Mouse (Mus musculus) embryonic facial prominence, embryonic 15.5 days (tissue): Measurements from ENCODE around the gene Fbxo44. TPM values are rescaled to one million over a fixed set of nuclear protein-coding genes. Genes with fewer than 3 reads are reported as not detected.

Experiments used
- ATAC-seq: fragments of 200-750 bp; cut with Nextera tagmentation; 2 replicates; pipeline ENCODE4 v1.8.0; 2017; ENCODE audit warnings: low read depth, moderate TSS enrichment; ENCODE audit not compliant: insufficient number of reproducible peaks, low FRiP score, low TSS enrichment
- H3K27ac ChIP-seq: fragments of 300-500 bp; sonication (generic); replicated peaks from 2 replicates; pipeline ENCODE4 v1.5.1; 2015; ENCODE audit warnings: mild to moderate bottlenecking, inconsistent platforms
- H3K27me3 ChIP-seq: fragments of 300-500 bp; sonication (generic); 2 replicates; pipeline ENCODE4 v1.6.1; 2015; ENCODE audit warnings: inconsistent platforms
- H3K36me3 ChIP-seq: fragments of 300-500 bp; sonication (generic); 2 replicates; pipeline ENCODE4 v1.6.1; 2015; ENCODE audit warnings: mild to moderate bottlenecking, inconsistent platforms
- H3K4me1 ChIP-seq: fragments of 300-500 bp; sonication (generic); 2 replicates; pipeline ENCODE4 v1.6.1; 2015; ENCODE audit warnings: inconsistent platforms
- H3K4me2 ChIP-seq: fragments of 300-500 bp; sonication (generic); replicated peaks from 2 replicates; pipeline ENCODE4 v1.6.1; 2015; ENCODE audit warnings: mild to moderate bottlenecking, inconsistent platforms
- H3K4me3 ChIP-seq: fragments of 300-500 bp; sonication (generic); replicated peaks from 2 replicates; pipeline ENCODE4 v1.5.1; 2015; ENCODE audit warnings: mild to moderate bottlenecking, inconsistent platforms
- H3K9ac ChIP-seq: fragments of 300-500 bp; sonication (generic); 2 replicates; pipeline ENCODE4 v1.6.1; 2015; ENCODE audit warnings: inconsistent platforms
- H3K9me3 ChIP-seq: fragments of 300-500 bp; sonication (generic); replicated peaks from 2 replicates; pipeline ENCODE4 v1.6.1; 2016; ENCODE audit warnings: inconsistent platforms
- WGBS: fragments of 180-500 bp; shearing (Covaris S2); methylation state at CpG from one replicate; pipeline ENCODE4 v1.1.7; 2015; 5-methylcytosine and 5-hydroxymethylcytosine counted together
- polyA plus RNA-seq: library from polyadenylated mRNA; unstranded; fragments of >200 nt; fragmentation: Nextera tagmentation; extraction: Ambion mirVana; gene quantifications from 2 replicates; pipeline ENCODE4 v1.2.1, GENCODE M21; 2015

Gene Fbxo44
- polyA plus RNA-seq, 1 experiment from 2014 or later, result 9.2 TPM

- Histone ChIP-seq H3K9ac (no peak overlapping the region), H3K9me3 (no peaks in the 10 kb centered on the region), H3K4me3 (peak overlapping the region; percentile 37), H3K4me1 (peaks cover 42% of the 10 kb centered on the region), H3K27ac (no peak overlapping the region), H3K36me3 (no peaks in the 10 kb centered on the region), H3K27me3 (peaks cover 76% of the 10 kb centered on the region), H3K4me2 (peak overlapping the region; percentile 61)
- WGBS, result 2% methylated on average over 16 of the region's 16 CpGs
- no peak for ATAC-seq
Observed at GRCm38 (mm10) chr4:148164461-148164860, 4.2 kb upstream of the Fbxo44 start.

DNA sequence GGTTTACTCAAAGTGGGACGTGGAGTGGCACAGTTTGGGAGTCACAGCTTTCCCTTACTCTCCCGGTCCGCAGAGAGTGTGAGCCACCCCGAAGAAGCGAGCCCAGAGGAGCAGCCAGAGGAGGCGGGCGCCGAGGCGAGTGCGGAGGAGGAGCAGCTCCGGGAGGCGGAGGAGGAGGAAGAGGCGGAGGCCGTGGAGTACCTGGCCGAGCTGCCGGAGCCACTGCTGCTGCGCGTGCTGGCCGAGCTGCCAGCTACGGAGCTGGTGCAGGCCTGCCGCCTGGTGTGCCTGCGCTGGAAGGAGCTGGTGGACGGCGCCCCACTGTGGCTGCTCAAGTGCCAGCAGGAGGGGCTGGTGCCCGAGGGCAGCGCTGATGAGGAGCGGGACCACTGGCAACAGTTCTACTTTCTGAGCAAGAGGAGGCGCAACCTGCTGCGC is 3.7 kb upstream of the Fbxo44 start:
- ATAC-seq, result peak; percentile 31; the same call in 1 of the 2 replicates
- Histone ChIP-seq H3K4me2 (peak overlapping the region; percentile 61), H3K9me3 (no peaks in the 10 kb centered on the region), H3K4me3 (peak overlapping the region; percentile 37), H3K4me1 (peaks cover 45% of the 10 kb centered on the region), H3K27me3 (peaks cover 74% of the 10 kb centered on the region), H3K9ac (no peak overlapping the region), H3K27ac (no peak overlapping the region), H3K36me3 (no peaks in the 10 kb centered on the region)
- WGBS, result 1% methylated on average over 27 of the region's 29 CpGs

GRCm38 (mm10) chr4:148159544-148160435 is 492 bp downstream of the Fbxo44 start:
- ATAC-seq, result peak; percentile 87
- no peaks in the 10 kb centered on the region for H3K9me3 ChIP-seq
- H3K27me3 ChIP-seq, result peaks cover 46% of the 10 kb centered on the region
- H3K4me1 ChIP-seq, result peaks cover 38% of the 10 kb centered on the region
- H3K4me2 ChIP-seq, result peak overlapping the region; percentile 98
- peak overlapping the region; percentile 64 for H3K4me3 ChIP-seq
- WGBS, result under 1% methylated on average over 48 of the region's 55 CpGs
- H3K36me3 ChIP-seq, result 0 out of 2 replicates have a peak, but pooled peaks cover 8% of the 10 kb centered on the region
- H3K27ac ChIP-seq, result 0 out of 2 replicates have a peak overlapping the region, but pooled peaks have one; percentile 39
- peak overlapping the region; percentile 45; the same call in 1 of the 2 replicates for H3K9ac ChIP-seq

DNA sequence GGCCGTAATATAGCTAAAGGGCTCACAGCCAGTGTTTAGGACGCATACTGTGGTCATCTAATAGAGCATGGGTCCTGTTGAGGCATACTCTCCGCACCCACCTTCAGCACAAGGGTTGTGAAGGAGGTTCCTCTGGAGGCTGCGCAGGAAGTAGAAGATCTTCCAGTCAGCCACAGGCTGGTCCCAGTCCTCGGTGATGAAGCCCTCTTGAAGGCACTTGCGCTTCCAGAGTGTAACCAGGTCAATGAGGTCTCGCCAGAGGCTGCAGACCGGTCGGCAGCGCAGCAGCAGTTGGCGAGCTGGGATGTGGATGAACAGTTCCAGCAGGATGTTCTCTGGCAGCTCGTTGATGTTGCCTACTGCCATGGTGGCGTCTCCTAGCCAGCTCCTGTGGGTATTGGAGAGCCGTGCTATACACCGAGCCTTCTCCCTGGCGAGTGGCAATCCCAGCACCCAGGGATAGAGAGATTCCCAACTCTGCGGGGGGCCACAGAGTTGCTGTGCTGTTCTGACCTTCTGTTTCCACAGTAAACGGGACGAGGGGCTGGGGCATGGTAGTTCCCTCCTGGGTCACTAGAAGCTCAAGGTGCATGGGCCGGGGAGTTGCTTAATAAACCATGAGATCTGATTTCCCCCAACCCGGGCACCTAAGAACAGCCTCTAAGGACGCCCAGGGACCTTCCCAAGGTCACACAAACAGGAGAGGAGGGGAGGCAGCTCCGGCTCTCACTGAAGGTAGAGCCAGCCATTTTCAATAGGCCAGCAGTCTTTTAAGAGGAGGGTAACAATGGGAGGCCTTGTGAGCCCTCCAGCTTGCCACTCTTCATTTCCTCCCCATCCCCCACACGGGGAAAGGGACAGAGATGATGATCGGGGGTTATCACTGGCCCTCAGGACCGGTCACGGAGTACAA is 1.6 kb downstream of the Fbxo44 start:
- peaks cover 29% of the 10 kb centered on the region for H3K4me1 ChIP-seq
- 0 out of 2 replicates have a peak overlapping the region, but pooled peaks have one; percentile 45 for H3K9ac ChIP-seq
- H3K4me3 ChIP-seq, result peak overlapping the region; percentile 64
- ATAC-seq, result no peak
- 31% methylated on average over 27 of the region's 27 CpGs for WGBS
- H3K27ac ChIP-seq, result no peak overlapping the region
- no peaks in the 10 kb centered on the region for H3K9me3 ChIP-seq
- H3K27me3 ChIP-seq, result peaks cover 35% of the 10 kb centered on the region
- H3K4me2 ChIP-seq, result peak overlapping the region; percentile 98
- 0 out of 2 replicates have a peak, but pooled peaks cover 8% of the 10 kb centered on the region for H3K36me3 ChIP-seq

DNA sequence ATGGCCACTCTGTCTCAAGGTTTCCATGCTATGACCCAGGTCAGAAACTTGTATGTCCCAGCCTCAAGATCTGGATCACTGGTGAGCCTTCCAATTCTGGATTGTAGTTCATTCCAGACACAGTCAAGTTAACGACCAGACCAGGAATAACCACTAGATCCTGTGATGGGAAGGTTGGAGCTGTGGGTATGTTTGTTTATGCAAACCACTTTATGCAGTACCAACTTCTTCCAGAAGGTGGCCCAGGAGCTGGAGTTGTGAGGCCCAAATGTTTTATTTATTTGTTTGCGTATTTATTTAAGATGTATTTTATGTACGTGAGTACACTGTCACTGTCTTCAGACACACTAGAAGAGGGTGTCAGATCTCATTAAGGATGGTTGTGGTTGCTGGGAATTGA is 5.3 kb downstream of the Fbxo44 start:
- Histone ChIP-seq H3K4me2 (no peak overlapping the region), H3K27me3 (no peaks in the 10 kb centered on the region), H3K9ac (no peak overlapping the region), H3K4me3 (no peak overlapping the region), H3K36me3 (0 out of 2 replicates have a peak, but pooled peaks cover 8% of the 10 kb centered on the region), H3K9me3 (no peaks in the 10 kb centered on the region), H3K27ac (no peak overlapping the region), H3K4me1 (peaks cover 19% of the 10 kb centered on the region)
- 58% methylated on average over 3 of the region's 3 CpGs for WGBS
- ATAC-seq, result no peak

DNA sequence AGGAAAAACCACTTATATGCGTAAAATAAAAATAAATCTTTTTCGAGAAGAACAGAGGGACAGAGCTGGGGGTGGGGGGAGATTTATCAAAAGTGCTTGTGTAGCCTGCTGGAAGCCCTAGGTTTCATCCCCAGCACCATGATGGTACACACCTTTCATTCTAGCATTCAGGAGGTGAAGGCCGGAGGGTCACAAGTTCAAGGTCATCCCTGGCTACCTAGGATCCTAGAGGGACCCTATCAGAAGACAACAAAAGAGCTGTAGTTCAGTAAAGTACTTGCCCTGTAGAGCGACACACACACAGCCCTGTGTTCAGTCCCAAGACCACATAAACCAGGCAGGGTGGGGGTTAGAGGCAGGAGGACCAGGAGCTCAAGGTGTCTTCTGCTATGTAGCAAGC is 6.3 kb downstream of the Fbxo44 start:
- 89% methylated on average over 4 of the region's 4 CpGs for WGBS
- Histone ChIP-seq H3K36me3 (0 out of 2 replicates have a peak, but pooled peaks cover 8% of the 10 kb centered on the region), H3K4me2 (no peak overlapping the region)

DNA sequence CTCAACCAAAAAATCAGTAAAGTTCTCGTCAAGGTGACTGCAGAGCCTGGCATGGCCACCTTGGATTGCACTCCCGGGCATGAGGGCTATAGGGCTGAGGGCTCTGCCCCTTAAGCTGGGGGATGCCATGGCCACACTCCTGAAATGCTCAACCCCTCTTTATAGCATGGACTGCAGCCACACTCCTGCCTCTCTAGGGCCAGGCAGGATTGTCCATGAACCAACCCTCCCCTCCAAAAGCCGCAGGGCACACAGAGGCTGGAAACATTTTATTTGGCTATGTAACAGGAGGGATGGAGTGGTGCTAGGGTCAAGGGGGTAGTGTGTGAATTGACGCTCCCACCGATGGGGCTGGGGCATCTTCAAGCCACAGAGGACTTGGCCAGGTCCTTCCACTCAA is 7.7 kb downstream of the Fbxo44 start:
- no peak overlapping the region for H3K9ac ChIP-seq
- H3K27ac ChIP-seq, result no peak overlapping the region
- peaks cover 5% of the 10 kb centered on the region; the same call in 1 of the 2 replicates for H3K4me1 ChIP-seq
- no peak overlapping the region for H3K4me3 ChIP-seq
- no peak for ATAC-seq
- 0 out of 2 replicates have a peak, but pooled peaks cover 8% of the 10 kb centered on the region for H3K36me3 ChIP-seq
- H3K4me2 ChIP-seq, result no peak overlapping the region
- no peaks in the 10 kb centered on the region for H3K27me3 ChIP-seq
- H3K9me3 ChIP-seq, result no peaks in the 10 kb centered on the region
- 79% methylated on average over 5 of the region's 5 CpGs for WGBS

More for the DNA sequence above, 6.3 kb downstream of the Fbxo44 start:
- no peaks in the 10 kb centered on the region for H3K27me3 ChIP-seq
- no peak for ATAC-seq
- H3K9ac ChIP-seq, result no peak overlapping the region
- H3K4me3 ChIP-seq, result no peak overlapping the region
- peaks cover 11% of the 10 kb centered on the region for H3K4me1 ChIP-seq
- H3K9me3 ChIP-seq, result no peaks in the 10 kb centered on the region
- H3K27ac ChIP-seq, result no peak overlapping the region

DNA sequence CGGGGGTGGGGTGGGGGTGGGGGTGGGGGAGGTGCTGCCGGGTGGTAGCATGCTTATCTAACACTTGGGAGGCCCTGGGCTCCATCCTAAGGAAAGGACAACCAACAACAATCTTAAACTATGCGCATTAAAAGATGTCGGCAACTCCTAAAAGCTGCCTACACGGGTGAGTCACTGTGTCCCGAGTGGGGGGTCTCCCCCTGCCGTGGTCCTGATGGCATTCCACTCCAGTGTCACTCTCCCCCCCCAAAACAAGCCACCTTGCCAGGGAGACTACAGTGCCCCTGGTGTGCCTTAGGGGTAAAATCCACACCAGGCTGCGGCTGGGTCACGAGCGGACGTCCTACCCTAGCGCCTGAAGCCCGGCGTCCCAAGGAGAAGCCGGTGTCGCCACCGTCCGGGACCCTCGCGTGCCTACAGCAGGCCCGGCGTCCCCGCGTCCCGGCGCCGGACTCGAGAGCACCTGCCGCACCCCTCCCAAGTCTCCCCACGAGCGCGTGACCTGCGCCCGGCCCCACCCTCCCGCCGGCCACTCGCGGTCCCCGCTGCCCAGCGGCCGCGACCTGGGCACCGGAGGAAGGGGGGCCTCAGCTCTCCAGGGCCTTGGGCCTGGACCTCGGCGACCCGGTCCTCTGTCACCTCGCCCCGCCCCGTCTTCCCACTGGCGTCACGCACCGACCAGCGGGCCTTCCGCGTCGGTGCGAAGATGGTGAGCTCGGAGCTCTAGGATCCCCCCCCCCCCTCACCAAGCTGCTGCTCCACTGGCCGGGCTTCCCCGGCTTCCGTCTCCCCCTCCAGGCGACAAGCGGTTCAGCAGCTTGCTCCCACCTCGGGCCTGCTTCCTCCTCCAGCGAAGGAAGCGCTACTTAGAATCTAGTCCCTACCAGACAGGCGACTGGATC is 8.8 kb downstream of the Fbxo44 start, which contains the start of gene Fbxo6:
Gene Fbxo6 (minus strand): TSS at position 874 of the 902 bp plus-strand sequence.
- 0 out of 2 replicates have a peak, but pooled peaks cover 8% of the 10 kb centered on the region for H3K36me3 ChIP-seq
- H3K27me3 ChIP-seq, result no peaks in the 10 kb centered on the region
- peak within 1 kb of the TSS; percentile 50 for H3K9ac ChIP-seq
- peak within 1 kb of the TSS; percentile 77 for H3K27ac ChIP-seq
- H3K4me2 ChIP-seq, result peak within 1 kb of the TSS; percentile 93
- 1% methylated on average over 55 of the region's 67 CpGs for WGBS
- H3K4me3 ChIP-seq, result peak within 1 kb of the TSS; percentile 63
- H3K4me1 ChIP-seq, result peaks cover 5% of the 10 kb centered on the region; the same call in 1 of the 2 replicates
- H3K9me3 ChIP-seq, result no peaks in the 10 kb centered on the region
- ATAC-seq, result peak; percentile 88

GRCm38 (mm10) chr4:148150953-148151266 is 9.4 kb downstream of the Fbxo44 start:
- no peak overlapping the region for H3K9ac ChIP-seq
- H3K4me1 ChIP-seq, result peaks cover 5% of the 10 kb centered on the region; the same call in 1 of the 2 replicates
- H3K36me3 ChIP-seq, result peaks cover 9% of the 10 kb centered on the region; the same call in 1 of the 2 replicates
- H3K4me2 ChIP-seq, result peak overlapping the region; percentile 93
- H3K4me3 ChIP-seq, result peak overlapping the region; percentile 63
- ATAC-seq, result no peak
- peak overlapping the region; percentile 77; the same call in 1 of the 2 replicates for H3K27ac ChIP-seq
- H3K9me3 ChIP-seq, result no peaks in the 10 kb centered on the region
- no peaks in the 10 kb centered on the region for H3K27me3 ChIP-seq
- 29% methylated on average over 3 of the region's 3 CpGs for whole genome bisulfite sequencing

DNA sequence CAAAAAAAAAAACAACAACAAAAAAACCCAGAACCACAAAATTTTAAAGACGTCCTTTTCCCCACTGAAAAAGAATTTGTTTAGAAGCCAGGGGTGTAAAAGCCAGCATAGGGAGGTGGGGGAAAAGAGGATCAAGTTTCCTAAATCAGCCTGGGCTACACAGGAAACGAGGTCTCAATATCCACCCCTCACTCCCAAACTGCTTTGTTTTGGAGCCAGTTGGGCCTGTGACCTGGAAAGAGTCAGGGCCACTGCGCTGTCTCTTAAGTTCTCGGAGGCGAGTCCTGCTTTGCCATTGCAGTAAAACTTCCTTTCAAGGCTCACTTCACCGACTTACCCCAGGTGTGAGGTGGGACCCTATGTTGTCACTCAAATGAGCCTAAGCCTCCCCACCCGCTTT is 10.0 kb downstream of the Fbxo44 start:
- peaks cover 10% of the 10 kb centered on the region for H3K36me3 ChIP-seq
- H3K9ac ChIP-seq, result no peak overlapping the region
- H3K4me2 ChIP-seq, result no peak overlapping the region
- no peaks in the 10 kb centered on the region for H3K27me3 ChIP-seq
- no peak overlapping the region for H3K4me3 ChIP-seq
- peaks cover 5% of the 10 kb centered on the region; the same call in 1 of the 2 replicates for H3K4me1 ChIP-seq
- H3K27ac ChIP-seq, result no peak overlapping the region
- no peak for ATAC-seq
- WGBS, result 39% methylated on average over 7 of the region's 7 CpGs
- H3K9me3 ChIP-seq, result no peaks in the 10 kb centered on the region
